Mouse (Mus musculus): ENCODE data around the gene Clstn3.

DNA sequence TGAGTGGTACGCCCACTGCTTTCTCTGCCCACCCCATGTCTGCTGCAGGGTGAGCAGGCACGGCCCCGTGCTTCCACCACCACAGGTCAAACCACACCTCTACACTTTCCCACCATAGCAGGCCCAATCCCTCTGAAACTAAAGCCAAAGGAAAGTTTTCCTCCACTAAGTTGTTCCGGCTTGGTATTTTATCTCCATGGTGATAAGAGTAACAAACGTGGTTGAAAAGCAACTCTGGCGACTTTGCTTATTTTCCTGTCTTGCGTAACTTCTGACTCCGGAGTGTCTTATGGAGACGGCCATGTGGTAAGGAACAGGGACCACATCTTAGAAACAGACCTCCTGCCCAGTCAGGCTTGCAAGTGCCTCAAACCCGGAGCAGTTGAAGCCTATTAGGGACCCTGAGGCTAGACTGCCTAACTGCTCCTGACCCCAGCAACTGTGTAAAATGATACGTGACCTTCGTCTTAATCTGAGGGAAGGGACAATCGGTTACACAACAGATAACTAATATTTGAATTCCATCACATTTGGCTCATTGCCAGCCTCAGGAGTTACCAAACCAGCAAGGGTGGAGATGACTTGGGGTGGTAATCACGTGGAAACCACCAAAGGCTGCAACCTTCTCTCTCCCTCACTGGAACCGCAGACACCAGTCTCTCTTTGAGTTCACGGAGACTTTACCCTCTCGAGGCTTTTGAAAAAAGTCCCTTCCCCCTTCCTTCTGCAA lies 13.5 kb upstream of the Clstn3 start:
- TF ChIP-seq EP300 (IDR thresholded peaks at IDR 0.05; ENCODE audit: low read depth), result peak; percentile 67; the same call in 1 of the 2 replicates
- TF ChIP-seq CTCF (IDR thresholded peaks at IDR 0.05; ENCODE audit: low read depth), result no peak

Measured in liver, postnatal 0 days (tissue).